Mouse (Mus musculus) ES-E14 (cell line): ENCODE data around the gene Slc17a7. TPM values are rescaled to one million over a fixed set of nuclear protein-coding genes. Genes with fewer than 3 reads are reported as not detected.

Experiments used
- DNase-seq: peaks from one replicate; pipeline ENCODE4 v3.0.0-alpha.2; 2013; ENCODE audit warnings: low read depth, low spot score
- H3K27ac ChIP-seq: 2 replicates; pipeline ENCODE4 v1.5.1; 2012; ENCODE audit warnings: low read depth, mild to moderate bottlenecking, low read length, moderate library complexity, mixed read lengths; ENCODE audit not compliant: poor library complexity, insufficient read depth, severe bottlenecking
- H3K36me3 ChIP-seq: 2 replicates; pipeline ENCODE4 v1.6.1; 2012; ENCODE audit warnings: mild to moderate bottlenecking, low read length, moderate library complexity, mixed read lengths; ENCODE audit not compliant: control insufficient read depth, poor library complexity, insufficient read depth, severe bottlenecking
- H3K4me1 ChIP-seq, 2 experiments: fragments of 150-350 bp in 1 of 2; sonication (generic) in 1 of 2; 2 replicates each; pipeline ENCODE4 v1.6.1; 2012; ENCODE audit warnings: low read length in 2 of 2, mild to moderate bottlenecking in 1 of 2, mixed read lengths in 1 of 2; ENCODE audit not compliant: control insufficient read depth in 2 of 2, insufficient read depth in 2 of 2, poor library complexity in 1 of 2
- H3K4me3 ChIP-seq, 2 experiments: fragments of 150-350 bp in 1 of 2; sonication (generic) in 1 of 2; 2 replicates each; pipeline ENCODE4 v1.5.1; 2012; ENCODE audit warnings: low read length in 2 of 2, low read depth in 1 of 2, mild to moderate bottlenecking in 1 of 2, mixed read lengths in 1 of 2; ENCODE audit not compliant: insufficient read depth in 1 of 2, poor library complexity in 1 of 2, severe bottlenecking in 1 of 2
- H3K9ac ChIP-seq: 2 replicates; pipeline ENCODE4 v1.6.1; 2012; ENCODE audit warnings: low read depth, mild to moderate bottlenecking, low read length, mixed read lengths; ENCODE audit not compliant: poor library complexity, insufficient read depth, severe bottlenecking
- H3K9me3 ChIP-seq: fragments of 150-350 bp; sonication (generic); 2 replicates; pipeline ENCODE4 v1.6.1; 2012; ENCODE audit warnings: low read depth, mild to moderate bottlenecking, low read length; ENCODE audit not compliant: control insufficient read depth, insufficient read depth
- CHD2 ChIP-seq: IDR thresholded peaks from 2 replicates; pipeline ENCODE4 v1.6.1; 2014; ENCODE audit warnings: mild to moderate bottlenecking, low read depth, low read length, inconsistent platforms
- HCFC1 ChIP-seq: IDR thresholded peaks from 2 replicates; pipeline ENCODE4 v1.6.1; 2012; ENCODE audit warnings: low read length, inconsistent platforms, borderline replicate concordance; ENCODE audit not compliant: insufficient read depth
- MAFK ChIP-seq: IDR thresholded peaks from 2 replicates; pipeline ENCODE4 v1.6.1; 2014; ENCODE audit warnings: mild to moderate bottlenecking, low read depth, low read length, inconsistent platforms; ENCODE audit not compliant: insufficient read depth
- ZC3H11A ChIP-seq: IDR thresholded peaks from 2 replicates; pipeline ENCODE4 v1.6.1; 2012; ENCODE audit warnings: low read depth, mild to moderate bottlenecking, inconsistent platforms, low read length, borderline replicate concordance
- ZNF384 ChIP-seq: IDR thresholded peaks from 2 replicates; pipeline ENCODE4 v1.6.1; 2012; ENCODE audit warnings: low read depth, low read length, inconsistent platforms
- in situ Hi-C, 2 experiments: fragments of 600-800 bp; cut with MboI; formaldehyde crosslinking; loops; one replicate each; pipeline ENCODE4 v1.15.1; 2025; ENCODE audit warnings: low sequenced_read_pairs in 2 of 2, inconsistent platforms in 1 of 2; ENCODE audit not compliant: unreplicated experiment in 2 of 2
- total RNA-seq: library from RNA; depleted of rRNA; stranded (reverse); fragments of 300-350 nt; gene quantifications from 2 replicates; pipeline ENCODE4 v1.2.3, GENCODE M21; 2012

Gene Slc17a7
- total RNA-seq, 1 experiment = 3.4 TPM

DNA sequence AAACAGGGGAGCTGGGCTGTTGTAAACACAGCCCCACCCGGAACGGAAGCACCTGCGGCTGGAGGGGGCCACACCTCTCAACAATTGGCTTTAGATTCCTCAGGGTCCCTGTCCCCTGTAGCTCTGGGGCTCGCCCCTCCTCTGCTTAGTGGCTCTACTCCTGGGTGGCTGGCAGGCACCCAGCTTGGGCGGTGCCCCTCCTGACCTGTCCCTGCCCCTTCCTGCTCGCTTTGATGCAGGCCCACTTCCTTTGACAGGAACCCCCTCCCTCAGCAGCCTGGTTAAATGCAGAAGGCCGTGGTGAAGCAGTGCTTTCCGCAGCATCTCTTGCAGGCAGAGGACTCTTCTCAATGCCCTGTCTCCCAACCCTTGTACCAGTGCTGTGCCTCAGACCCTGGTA, 42.3 kb upstream of the Slc17a7 start:
- in situ Hi-C loops = no loop called here

DNA sequence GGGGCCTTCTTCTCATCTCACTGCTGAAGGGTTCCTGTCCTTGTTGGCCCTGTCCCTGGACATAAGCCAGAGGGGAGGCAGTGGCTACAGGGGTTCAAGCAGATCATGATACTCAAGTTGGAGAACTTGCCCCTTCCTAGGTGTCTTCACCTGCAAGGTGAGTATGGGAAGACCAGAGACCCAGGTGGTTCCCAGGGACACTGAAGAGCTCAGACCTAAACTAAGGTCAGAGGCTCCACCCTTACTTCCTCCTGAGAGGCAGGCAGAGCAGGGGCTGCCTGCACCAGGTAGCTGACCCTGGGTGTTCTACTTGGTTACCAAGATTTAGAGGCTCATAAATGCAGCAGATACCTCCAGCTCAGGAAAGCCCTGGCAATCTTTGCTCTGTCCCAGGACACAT, 41.8 kb upstream of the Slc17a7 start:
- H3K4me1 ChIP-seq = peaks cover 0 to 19% of the 10 kb centered on the region in 2 experiments; a peak in 2 of 4 replicates

More for the DNA sequence above, 42.3 kb upstream of the Slc17a7 start:
- DNase-seq = no peak
- Histone ChIP-seq H3K4me3 (peak overlapping the region in 1 of 2 experiments; percentile 98; a peak in 1 of 4 replicates), H3K27ac (peak overlapping the region; percentile 25; the same call in 1 of the 2 replicates), H3K9me3 (no peaks in the 10 kb centered on the region), H3K4me1 (peaks cover 0 to 19% of the 10 kb centered on the region in 2 experiments; a peak in 2 of 4 replicates), H3K9ac (peak overlapping the region; percentile 99; the same call in 1 of the 2 replicates), H3K36me3 (peaks cover 54% of the 10 kb centered on the region)
- TF ChIP-seq MAFK = no peak

DNA sequence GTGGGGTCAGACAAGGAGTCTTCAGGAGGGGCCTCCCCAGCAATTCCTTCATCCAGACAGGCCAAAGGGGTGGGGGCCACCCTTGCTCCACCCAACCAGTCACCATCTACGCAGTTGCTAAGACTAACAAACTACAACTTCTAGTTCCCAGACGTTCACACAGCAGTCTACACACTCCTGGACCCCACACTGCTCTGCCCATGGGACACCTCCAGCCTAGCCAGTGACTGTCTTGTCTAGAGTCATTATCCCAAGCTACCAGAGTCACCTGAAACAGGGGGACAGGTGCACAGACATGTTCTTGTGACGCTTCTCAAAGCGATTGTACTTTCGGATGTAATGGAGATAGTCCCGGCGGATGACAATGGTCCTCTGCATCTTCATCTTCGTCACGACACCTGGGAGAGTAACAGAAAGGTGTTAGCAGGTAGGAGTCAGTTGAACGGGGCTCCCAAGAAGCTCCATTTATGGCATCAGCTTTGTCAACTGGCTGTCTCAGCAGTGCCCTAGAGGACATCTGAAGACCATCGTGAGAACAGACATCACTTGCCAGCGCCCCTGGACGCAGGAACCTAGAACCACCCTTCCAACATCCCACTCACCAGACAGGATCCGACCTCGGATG, 41.1 kb upstream of the Slc17a7 start:
- in situ Hi-C loops = no loop called here
- peak overlapping the region; percentile 99 for H3K9ac ChIP-seq
- H3K9me3 ChIP-seq = no peaks in the 10 kb centered on the region
- DNase-seq = no peak
- H3K36me3 ChIP-seq = peaks cover 65% of the 10 kb centered on the region
- TF ChIP-seq HCFC1 (no peak), ZC3H11A (no peak), MAFK (no peak), ZNF384 (no peak), CHD2 (no peak)
- peaks cover 0 to 17% of the 10 kb centered on the region in 2 experiments; a peak in 2 of 4 replicates for H3K4me1 ChIP-seq
- H3K27ac ChIP-seq = peak overlapping the region; percentile 6
- peak overlapping the region; percentile 93 to 98 for H3K4me3 ChIP-seq

More for the DNA sequence above, 41.8 kb upstream of the Slc17a7 start:
- in situ Hi-C loops = no loop called here
- Histone ChIP-seq H3K9ac (peak overlapping the region; percentile 99; the same call in 1 of the 2 replicates), H3K4me3 (peak overlapping the region in 1 of 2 experiments; percentile 98; a peak in 2 of 4 replicates), H3K27ac (peak overlapping the region; percentile 25; the same call in 1 of the 2 replicates), H3K36me3 (peaks cover 60% of the 10 kb centered on the region), H3K9me3 (no peaks in the 10 kb centered on the region)
- DNase-seq = no peak
- TF ChIP-seq MAFK (no peak), CHD2 (no peak)

DNA sequence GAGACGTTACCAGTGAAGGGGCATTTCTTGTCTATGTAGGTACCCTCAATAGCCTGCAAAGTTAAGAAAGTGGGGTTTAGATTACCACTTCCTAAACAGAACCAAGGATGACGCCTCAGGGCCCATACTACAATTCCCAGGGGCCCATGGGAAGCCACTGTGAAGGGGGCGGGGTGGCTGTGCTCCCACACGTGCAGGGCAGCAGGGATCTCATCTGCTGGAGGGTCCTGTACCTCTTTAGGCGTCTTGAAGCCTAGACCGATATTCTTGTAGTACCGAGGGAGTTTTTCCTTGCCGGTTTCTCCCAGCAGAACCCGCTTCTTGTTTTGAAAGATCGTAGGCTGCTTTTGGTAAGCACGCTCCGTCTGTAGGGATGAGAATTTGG, 40.6 kb upstream of the Slc17a7 start:
- H3K36me3 ChIP-seq = peaks cover 69% of the 10 kb centered on the region
- in situ Hi-C loops = no loop called here
- H3K27ac ChIP-seq = peak overlapping the region; percentile 95; the same call in 1 of the 2 replicates
- peaks cover 0 to 17% of the 10 kb centered on the region in 2 experiments; a peak in 2 of 4 replicates for H3K4me1 ChIP-seq
- no peak for DNase-seq
- peak overlapping the region; percentile 93 to 98 for H3K4me3 ChIP-seq
- no peaks in the 10 kb centered on the region for H3K9me3 ChIP-seq
- H3K9ac ChIP-seq = peak overlapping the region; percentile 99
- TF ChIP-seq CHD2 (no peak), HCFC1 (peak; percentile 73; the same call in 1 of the 2 replicates)
